8 mouse cellular contexts compared by ENCODE assay signal in the genomic region with DNA sequence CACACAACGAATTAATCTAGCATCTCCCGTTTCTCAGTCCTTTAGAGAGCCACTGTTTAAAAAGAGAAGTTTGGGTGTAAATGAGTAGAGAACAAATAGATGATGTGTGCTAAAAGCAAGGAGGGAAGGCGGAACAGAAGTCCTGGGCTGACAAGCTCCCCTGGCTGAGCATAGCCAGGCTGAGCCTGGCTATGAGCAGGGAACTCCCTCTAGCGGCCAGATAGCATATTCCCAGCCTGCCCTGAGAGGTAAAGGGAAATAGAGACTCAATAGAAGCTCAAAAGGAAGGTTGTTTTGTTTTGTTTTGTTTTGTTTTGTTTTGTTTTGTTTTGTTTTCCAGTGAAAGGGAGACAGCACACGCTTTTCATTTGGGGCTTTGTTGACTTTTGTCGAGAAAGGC. TPM values are rescaled to one million over a fixed set of nuclear protein-coding genes. Genes with fewer than 3 reads are reported as not detected.
DNase-seq lines count a peak whose midpoint lies in the region; ATAC-seq lines count a peak whose summit lies in the region.

No protein-coding gene starts in this region.

- H3K4me1 ChIP-seq in heart, embryonic 16.5 days (ENCODE audit: control insufficient read depth, insufficient read depth, low read length): peaks cover 14% of the 10 kb centered on the region
- H3K4me1 ChIP-seq in heart, embryonic 11.5 days (ENCODE audit: control insufficient read depth, insufficient read depth, low read length): peaks cover 14% of the 10 kb centered on the region; the same call in 1 of the 2 replicates

- no peaks in the 10 kb centered on the region for H3K36me3 ChIP-seq in heart, embryonic 16.5 days (ENCODE audit: control insufficient read depth, insufficient read depth)
- H3K36me3 ChIP-seq in heart, embryonic 11.5 days (ENCODE audit: control insufficient read depth, insufficient read depth, low read length): no peaks in the 10 kb centered on the region

- WGBS in heart, embryonic 16.5 days: 23% methylated on average over 6 of the region's 6 CpGs
- WGBS in heart, embryonic 11.5 days (ENCODE audit: insufficient replicate concordance): 30% methylated on average over 6 of the region's 6 CpGs

- no peak overlapping the region for H3K4me3 ChIP-seq in heart, embryonic 16.5 days (ENCODE audit: low read length)
- H3K4me3 ChIP-seq in heart, embryonic 11.5 days (ENCODE audit: low read depth, low read length): no peak overlapping the region

- no peak overlapping the region for H3K27ac ChIP-seq in heart, embryonic 16.5 days (ENCODE audit: low read length)
- H3K27ac ChIP-seq in heart, embryonic 11.5 days (ENCODE audit: low read depth, low read length): no peak overlapping the region

- H3K27me3 ChIP-seq in heart, embryonic 16.5 days (ENCODE audit: control insufficient read depth, insufficient read depth, low read length): no peaks in the 10 kb centered on the region
- no peaks in the 10 kb centered on the region for H3K27me3 ChIP-seq in heart, embryonic 11.5 days (ENCODE audit: control insufficient read depth, insufficient read depth, low read length)

- ATAC-seq in heart, embryonic 16.5 days (replicated peaks; ENCODE audit: extremely low read depth, insufficient read depth, low FRiP score): peak; percentile 76; the same call in 1 of the 2 replicates
- no peak for ATAC-seq in heart, embryonic 11.5 days (replicated peaks; ENCODE audit: insufficient number of reproducible peaks, low FRiP score, low TSS enrichment)

- no peaks in the 10 kb centered on the region for H3K9me3 ChIP-seq in heart, embryonic 16.5 days (replicated peaks; ENCODE audit: control insufficient read depth, low read length)
- H3K9me3 ChIP-seq in heart, embryonic 11.5 days (replicated peaks; ENCODE audit: control insufficient read depth, low read length): no peaks in the 10 kb centered on the region

- no peak overlapping the region for H3K4me2 ChIP-seq in heart, embryonic 16.5 days (ENCODE audit: low read depth, low read length)
- no peak overlapping the region for H3K4me2 ChIP-seq in heart, embryonic 11.5 days

- peak; percentile 80 for DNase-seq in NIH3T3 (ENCODE audit: low read depth)
- peak; percentile 81 to 83 for DNase-seq in cerebellum, postnatal 14 days
- peak; percentile 36 to 56 for DNase-seq in gastrocnemius, postnatal 4 days (ENCODE audit: low spot score in 2 of 2)
- DNase-seq in kidney, postnatal 36 days: peak; percentile 58 to 78
- DNase-seq in lung, postnatal 36 days: peak; percentile 71
- DNase-seq in spleen, postnatal 36 days (ENCODE audit: low spot score in 2 of 2): peak; percentile 16 to 25

- no peak overlapping the region for H3K9ac ChIP-seq in heart, embryonic 16.5 days (ENCODE audit: low read length)
- H3K9ac ChIP-seq in heart, embryonic 11.5 days (ENCODE audit: low read depth, low read length): no peak overlapping the region

RNA-seq across cellular contexts. Expression of a gene that starts 8.9 kb away (rescaled TPM):
- polyA plus RNA-seq in heart, embryonic 16.5 days (2015; fragmentation: Nextera tagmentation; extraction: Ambion mirVana): not detected in 2 replicates
- not detected in 2 replicates for polyA plus RNA-seq in heart, embryonic 11.5 days (2014; fragmentation: Nextera tagmentation; extraction: Ambion mirVana)
- not detected for total RNA-seq in gastrocnemius, postnatal 4 days (2021)

Comparison
In these comparisons a context has a peak if more than half of its experiments do, and no peak if none do; other contexts are left out.
1. DNase-seq: peak in every context shown above with its lines; median percentile 82 in cerebellum, postnatal 14 days; 80 in NIH3T3; 71 in lung, postnatal 36 days; 68 in kidney, postnatal 36 days; 46 in gastrocnemius, postnatal 4 days; 20 in spleen, postnatal 36 days.